Mouse (Mus musculus) adrenal gland, postnatal 4 days (tissue): ENCODE results near the gene Bach2. TPM values are rescaled to one million over a fixed set of nuclear protein-coding genes. Genes with fewer than 3 reads are reported as not detected.
A peak's percentile ranks its signal among the peaks of the same experiment; 100 is the strongest.

ENCODE experiments used
- DNase-seq, 2 experiments: peaks; one replicate each; pipeline ENCODE4 v3.0.0; 2021 to 2022; ENCODE audit warnings: low spot score in 2 of 2, mixed read lengths in 2 of 2
- long read RNA-seq, 2 experiments: library from polyadenylated mRNA; stranded (forward); transcript quantifications; one replicate each; pipeline ENCODE4 v2.0.0; 2021
- total RNA-seq, 2 experiments: library from RNA; stranded (reverse); gene quantifications; 2 replicates each; pipeline ENCODE4 v1.2.3; 2021

Gene Bach2
- total RNA-seq = 10 to 100 TPM; 14.1 to 14.4 TPM
- long read RNA-seq, experiment 1, partial matches to known transcripts = 0 of 3 reads
- long read RNA-seq, experiment 1, other reads (novel, unspliced or antisense) = 3 of 3 reads
- long read RNA-seq, experiment 2, partial matches to known transcripts = 1 of 2 reads
- long read RNA-seq, experiment 2, other reads (novel, unspliced or antisense) = 1 of 2 reads

GRCm38 (mm10) chr4:32238366-32238854 lies at the start of gene Bach2:
Bach2 (plus strand) TSS chr4:32238804.
- peak; percentile 51 to 74 for DNase-seq

- DNase-seq = no peak
Observed at GRCm38 (mm10) chr4:32189416-32190036, 49.1 kb upstream of the Bach2 start.

GRCm38 (mm10) chr4:32190506-32190905 lies 48.1 kb upstream of the Bach2 start:
- DNase-seq = no peak

GRCm38 (mm10) chr4:32195945-32196921 lies 42.4 kb upstream of the Bach2 start:
- DNase-seq = peak; percentile 39 to 43

GRCm38 (mm10) chr4:32198031-32198430 lies 40.6 kb upstream of the Bach2 start:
- DNase-seq = no peak

- DNase-seq = no peak
Observed at GRCm38 (mm10) chr4:32198589-32198988, 40.0 kb upstream of the Bach2 start.

- no peak for DNase-seq
Observed at GRCm38 (mm10) chr4:32199156-32199555, 39.4 kb upstream of the Bach2 start.

- no peak for DNase-seq
Observed at GRCm38 (mm10) chr4:32201114-32201513, 37.5 kb upstream of the Bach2 start.

- DNase-seq = no peak
Observed at GRCm38 (mm10) chr4:32202362-32202761, 36.2 kb upstream of the Bach2 start.

GRCm38 (mm10) chr4:32204819-32205218 lies 33.8 kb upstream of the Bach2 start:
- DNase-seq = no peak

GRCm38 (mm10) chr4:32205825-32206224 lies 32.8 kb upstream of the Bach2 start:
- no peak for DNase-seq

GRCm38 (mm10) chr4:32209995-32210394 lies 28.6 kb upstream of the Bach2 start:
- DNase-seq = no peak

- no peak for DNase-seq
Observed at GRCm38 (mm10) chr4:32210424-32211184, 28.0 kb upstream of the Bach2 start.

- DNase-seq = no peak
Observed at GRCm38 (mm10) chr4:32212593-32212992, 26.0 kb upstream of the Bach2 start.

- DNase-seq = no peak
Observed at GRCm38 (mm10) chr4:32216466-32216865, 22.1 kb upstream of the Bach2 start.

GRCm38 (mm10) chr4:32217016-32217415 lies 21.6 kb upstream of the Bach2 start:
- no peak for DNase-seq

GRCm38 (mm10) chr4:32217593-32217992 lies 21.0 kb upstream of the Bach2 start:
- DNase-seq = no peak

- no peak for DNase-seq
Observed at GRCm38 (mm10) chr4:32218371-32218770, 20.2 kb upstream of the Bach2 start.

- no peak for DNase-seq
Observed at GRCm38 (mm10) chr4:32219428-32220128, 19.0 kb upstream of the Bach2 start.

GRCm38 (mm10) chr4:32220129-32220491 lies 18.5 kb upstream of the Bach2 start:
- DNase-seq = no peak
